12 mouse cellular contexts compared by ENCODE assay signal in the genomic region with DNA sequence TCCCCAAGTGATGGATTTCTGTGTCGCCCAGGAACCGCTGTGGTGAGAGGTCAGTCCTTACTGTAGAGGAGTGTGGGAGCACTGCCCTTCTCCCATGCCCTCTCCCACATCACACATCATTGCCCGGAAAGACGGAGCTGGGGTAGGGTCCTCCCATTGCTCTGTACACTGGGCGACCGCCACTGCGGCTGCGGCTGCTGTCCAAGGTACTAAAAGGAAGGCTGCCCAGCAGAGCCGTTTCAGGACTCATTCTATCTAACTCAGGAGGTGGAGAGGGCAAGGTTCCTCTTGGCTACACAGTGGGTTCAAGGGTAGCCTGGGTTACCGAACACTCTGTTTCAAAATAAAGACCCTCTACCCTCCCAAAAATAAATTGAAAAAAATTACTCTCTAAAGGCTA. TPM values are rescaled to one million over a fixed set of nuclear protein-coding genes. Genes with fewer than 3 reads are reported as not detected.
DNase-seq lines count a peak whose midpoint lies in the region; ATAC-seq lines count a peak whose summit lies in the region.
"Had no signal": no experiment of that assay in that cellular context is flagged by ENCODE, and none has a peak within 500 bp of the region (broad histone marks: within the 10 kb centered on the region; RNA-seq: fewer than 3 reads in every experiment).

No protein-coding gene starts in this region.

- no peak overlapping the region for H3K9ac ChIP-seq in hindbrain, embryonic 12.5 days
- H3K9ac ChIP-seq: stomach, embryonic 15.5 days had no signal

- intact Hi-C loops in heart, postnatal 25 days (cut with DNase I) = no loop called here

- H3K4me1 ChIP-seq in hindbrain, embryonic 12.5 days = peaks cover 23% of the 10 kb centered on the region

- peak; percentile 62 for DNase-seq in heart, postnatal 4 days
- DNase-seq in heart, postnatal 25 days (ENCODE audit: low spot score) = no peak
- DNase-seq in testis, postnatal 10 days (ENCODE audit: low spot score) = peak; percentile 68
- no peak for DNase-seq in testis, postnatal 14 days (ENCODE audit: low spot score)
- peak; percentile 60 for DNase-seq in forelimb bud, embryonic 11.5 days (ENCODE audit: low read depth, low spot score)
- peak; percentile 72 for DNase-seq in thymus, postnatal 4 days
- DNase-seq in cerebellum, adult 9-11 months = no peak
- DNase-seq: cerebellum, adult 2 months; layer of hippocampus, postnatal 36 days had no signal

- H3K27ac ChIP-seq in hindbrain, embryonic 12.5 days = no peak overlapping the region
- H3K27ac ChIP-seq: stomach, embryonic 15.5 days had no signal

- H3K36me3 ChIP-seq in hindbrain, embryonic 12.5 days = no peaks in the 10 kb centered on the region
- H3K36me3 ChIP-seq: stomach, embryonic 15.5 days had no signal

- no peak overlapping the region for H3K4me3 ChIP-seq in hindbrain, embryonic 12.5 days
- H3K4me3 ChIP-seq: stomach, embryonic 15.5 days had no signal

- 9% methylated on average over 10 of the region's 10 CpGs for WGBS in hindbrain, embryonic 12.5 days

- no peak overlapping the region for H3K4me2 ChIP-seq in hindbrain, embryonic 12.5 days (replicated peaks)
- H3K4me2 ChIP-seq: stomach, embryonic 15.5 days had no signal

- ATAC-seq in hindbrain, embryonic 12.5 days (ENCODE audit: low FRiP score) = no peak
- ATAC-seq: Patski had no signal

- H3K9me3 ChIP-seq in hindbrain, embryonic 12.5 days (replicated peaks) = no peaks in the 10 kb centered on the region
- H3K9me3 ChIP-seq: stomach, embryonic 15.5 days had no signal

- H3K27me3 ChIP-seq in hindbrain, embryonic 12.5 days = peaks cover 15% of the 10 kb centered on the region; the same call in 1 of the 2 replicates

RNA-seq across cellular contexts. Expression of a gene that starts 33.6 kb away (rescaled TPM):
- under 1 TPM; 0.36 to 0.79 TPM for total RNA-seq in heart, postnatal 4 days (2021)
- under 1 TPM; 0.60 to 0.61 TPM for total RNA-seq in heart, postnatal 25 days (2021)
- 38.6 and 40.3 TPM in 2 replicates for polyA plus RNA-seq in hindbrain, embryonic 12.5 days (2016; fragmentation: Nextera tagmentation; extraction: Ambion mirVana)

Comparison
In these comparisons a context has a peak if more than half of its experiments do, and no peak if none do; other contexts are left out.
1. DNase-seq: peak in heart, postnatal 4 days (single experiment), testis, postnatal 10 days (single experiment), forelimb bud, embryonic 11.5 days (single experiment) and thymus, postnatal 4 days (single experiment); none in heart, postnatal 25 days (single experiment), testis, postnatal 14 days (single experiment) and cerebellum, adult 9-11 months (single experiment).